Mouse (Mus musculus) CH12.LX (cell line): ENCODE data around the gene Wdr3.

Experiments
- CHD2 ChIP-seq: IDR thresholded peaks from 2 replicates; pipeline ENCODE4 v1.6.1; 2011; ENCODE audit warnings: low read length, improper control_type of control experiment
- CTCF ChIP-seq, 2 experiments: IDR thresholded peaks in 1 of 2; conservative IDR thresholded peaks in 1 of 2; 2 replicates each; pipeline ENCODE4 v1.5.1; 2011 to 2012; ENCODE audit warnings: low read depth in 2 of 2, low read length in 2 of 2, improper control_type of control experiment in 1 of 2, inconsistent platforms in 1 of 2, mild to moderate bottlenecking in 1 of 2, moderate library complexity in 1 of 2
- EP300 ChIP-seq: IDR thresholded peaks from 2 replicates; pipeline ENCODE4 v1.6.1; 2011; ENCODE audit warnings: low read length, improper control_type of control experiment
- NELFE ChIP-seq: IDR thresholded peaks from 2 replicates; pipeline ENCODE4 v1.6.1; 2011; ENCODE audit warnings: low read depth, low read length, improper control_type of control experiment
- POLR2A ChIP-seq: IDR thresholded peaks from 2 replicates; pipeline ENCODE4 v1.6.1; 2011; ENCODE audit warnings: low read depth, mild to moderate bottlenecking, improper control_type of control experiment, low read length
- POLR2AphosphoS2 ChIP-seq: IDR thresholded peaks from 2 replicates; pipeline ENCODE4 v1.6.1; 2011; ENCODE audit warnings: low read depth, low read length, improper control_type of control experiment
- RCOR1 ChIP-seq: conservative IDR thresholded peaks from 2 replicates; pipeline ENCODE4 v1.6.1; 2012; ENCODE audit warnings: low read depth, mild to moderate bottlenecking, inconsistent platforms, low read length, improper control_type of control experiment
- TCF12 ChIP-seq: IDR thresholded peaks from 2 replicates; pipeline ENCODE4 v1.6.1; 2014; ENCODE audit warnings: low read depth, mild to moderate bottlenecking, inconsistent platforms, low read length, improper control_type of control experiment
- USF1 ChIP-seq: IDR thresholded peaks from 2 replicates; pipeline ENCODE4 v1.6.1; 2014; ENCODE audit warnings: low read depth, mild to moderate bottlenecking, inconsistent platforms, low read length, improper control_type of control experiment
- ZC3H11A ChIP-seq: IDR thresholded peaks from 2 replicates; pipeline ENCODE4 v1.6.1; 2012; ENCODE audit warnings: low read depth, mild to moderate bottlenecking, inconsistent platforms, low read length, improper control_type of control experiment

DNA sequence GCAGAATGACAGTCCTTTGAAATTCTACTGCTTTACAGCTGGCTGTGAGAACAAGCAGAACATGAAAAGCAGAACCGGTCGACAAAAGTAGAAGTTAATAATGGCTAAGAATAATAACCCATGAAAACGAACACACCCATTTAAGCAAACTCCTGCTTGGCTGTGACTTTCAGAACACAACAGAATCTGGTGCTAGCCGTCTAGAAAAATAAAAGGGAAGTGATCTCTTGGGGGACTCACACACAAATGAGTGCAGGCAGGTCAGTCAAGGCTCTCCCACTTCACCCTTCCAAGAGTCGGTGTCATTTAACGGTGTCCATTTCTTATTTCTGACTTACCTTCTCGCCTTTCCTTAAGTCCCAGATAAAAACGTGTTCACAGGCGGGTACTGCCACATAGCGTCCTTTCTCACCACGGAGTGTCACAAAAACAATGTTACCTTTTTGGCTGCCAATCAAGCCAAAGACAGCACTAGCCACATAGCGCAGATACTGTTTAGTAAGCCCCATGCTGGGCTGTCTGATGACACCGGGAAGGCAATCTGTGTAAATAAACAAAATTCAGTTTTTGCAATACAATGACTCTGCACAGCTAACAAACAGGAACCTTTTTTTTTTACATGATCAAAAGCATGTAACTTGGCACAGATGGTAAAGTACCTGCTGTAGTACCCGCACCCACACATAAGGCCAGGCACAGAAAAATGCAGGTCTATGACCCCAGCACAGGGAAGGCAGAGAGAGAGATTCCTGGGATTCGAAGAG lies 1.3 kb downstream of the Wdr3 start:
- TF ChIP-seq ZC3H11A = no peak
- TF ChIP-seq NELFE = no peak
- TF ChIP-seq POLR2AphosphoS2 = no peak
- no peak for TF ChIP-seq USF1
- TF ChIP-seq CTCF (conservative IDR thresholded peaks at IDR 0.05 in 1 of 2, IDR thresholded peaks at IDR 0.05 in 1 of 2; ENCODE audit: low read depth in 2 of 2, low read length in 2 of 2) = no peak
- no peak for TF ChIP-seq POLR2A
- no peak for TF ChIP-seq TCF12
- TF ChIP-seq RCOR1 = no peak
- no peak for TF ChIP-seq EP300
- no peak for TF ChIP-seq CHD2
